15 mouse cellular contexts compared by ENCODE assay signal in genomic region chr14:14631750-14632149, GRCm38 (mm10).
DNase-seq lines count a peak whose midpoint lies in the region; ATAC-seq and TF ChIP-seq lines count a peak whose summit lies in the region.
"Had no signal": no experiment of that assay in that cellular context is flagged by ENCODE, and none has a peak within 500 bp of the region (broad histone marks: within the 10 kb centered on the region; RNA-seq: fewer than 3 reads in every experiment).

No protein-coding gene starts in this region.

- peaks cover 7% of the 10 kb centered on the region; the same call in 1 of the 2 replicates for H3K27me3 ChIP-seq in forebrain, embryonic 10.5 days (ENCODE audit: poor library complexity, severe bottlenecking)
- no peaks in the 10 kb centered on the region for H3K27me3 ChIP-seq in forebrain, embryonic 14.5 days (replicated peaks; ENCODE audit: control insufficient read depth, insufficient read depth, low read length)
- H3K27me3 ChIP-seq in neural tube, embryonic 15.5 days (replicated peaks): 0 out of 2 replicates have a peak, but pooled peaks cover 5% of the 10 kb centered on the region
- H3K27me3 ChIP-seq in liver, embryonic 11.5 days (replicated peaks; ENCODE audit: control insufficient read depth, insufficient read depth, low read length): no peaks in the 10 kb centered on the region
- H3K27me3 ChIP-seq in cerebellum, adult 2 months (ENCODE audit: control insufficient read depth, insufficient read depth, low read length): no peaks in the 10 kb centered on the region; the same call in 1 of the 2 replicates
- H3K27me3 ChIP-seq: embryonic facial prominence, embryonic 13.5 days; forebrain, embryonic 15.5 days; kidney, embryonic 15.5 days; liver, embryonic 15.5 days had no signal

- H3K27ac ChIP-seq in forebrain, embryonic 10.5 days: 0 out of 2 replicates have a peak overlapping the region, but pooled peaks have one; percentile 30
- H3K27ac ChIP-seq in forebrain, embryonic 14.5 days (ENCODE audit: low read depth, low read length): no peak overlapping the region
- H3K27ac ChIP-seq in neural tube, embryonic 15.5 days (replicated peaks): no peak overlapping the region
- H3K27ac ChIP-seq in liver, embryonic 11.5 days (ENCODE audit: low read depth, low read length): no peak overlapping the region
- H3K27ac ChIP-seq in cerebellum, adult 2 months (ENCODE audit: insufficient read depth, low read length): no peak overlapping the region
- H3K27ac ChIP-seq: embryonic facial prominence, embryonic 13.5 days; forebrain, embryonic 15.5 days; kidney, embryonic 15.5 days; liver, embryonic 15.5 days; neural tube, embryonic 13.5 days had no signal

- H3K4me1 ChIP-seq in forebrain, embryonic 10.5 days: peaks cover 25% of the 10 kb centered on the region
- peaks cover 5% of the 10 kb centered on the region; the same call in 1 of the 2 replicates for H3K4me1 ChIP-seq in forebrain, embryonic 14.5 days (ENCODE audit: control insufficient read depth, insufficient read depth, low read length)
- H3K4me1 ChIP-seq in neural tube, embryonic 15.5 days: peaks cover 14% of the 10 kb centered on the region
- no peaks in the 10 kb centered on the region; the same call in 1 of the 2 replicates for H3K4me1 ChIP-seq in liver, embryonic 11.5 days (replicated peaks; ENCODE audit: control insufficient read depth, insufficient read depth, low read length)
- H3K4me1 ChIP-seq in cerebellum, adult 2 months (ENCODE audit: control insufficient read depth, insufficient read depth, low read length): no peaks in the 10 kb centered on the region

- DNase-seq in forebrain, embryonic 10.5 days (ENCODE audit: extremely low spot score, low spot score): no peak
- DNase-seq in forebrain, embryonic 14.5 days (ENCODE audit: low spot score): no peak
- DNase-seq in neural tube, embryonic 10.5 days (ENCODE audit: extremely low spot score, low spot score): no peak
- no peak for DNase-seq in liver, embryonic 11.5 days (ENCODE audit: low spot score)
- no peak for DNase-seq in lung, adult 18-20 months
- DNase-seq in kidney, postnatal 4 days: no peak
- no peak for DNase-seq in cerebellum, adult 2 months
- DNase-seq: cerebellum, adult 8-10 months had no signal

- H3K36me3 ChIP-seq in forebrain, embryonic 10.5 days (replicated peaks): no peaks in the 10 kb centered on the region
- no peaks in the 10 kb centered on the region for H3K36me3 ChIP-seq in forebrain, embryonic 14.5 days (ENCODE audit: control insufficient read depth, insufficient read depth, low read length)
- no peaks in the 10 kb centered on the region for H3K36me3 ChIP-seq in neural tube, embryonic 15.5 days
- H3K36me3 ChIP-seq in liver, embryonic 11.5 days (ENCODE audit: control insufficient read depth, insufficient read depth, low read length): no peaks in the 10 kb centered on the region
- H3K36me3 ChIP-seq: embryonic facial prominence, embryonic 13.5 days; forebrain, embryonic 15.5 days; G1E; kidney, embryonic 15.5 days; liver, embryonic 15.5 days; neural tube, embryonic 13.5 days had no signal

- no peak for TF ChIP-seq CTCF in cerebellum, adult 2 months (IDR thresholded peaks at IDR 0.05; ENCODE audit: borderline replicate concordance, insufficient read depth, low read depth, low read length)

- ATAC-seq in forebrain, embryonic 14.5 days: no peak
- ATAC-seq in neural tube, embryonic 15.5 days (ENCODE audit: low FRiP score): no peak
- peak; percentile 65 for ATAC-seq in liver, embryonic 11.5 days (replicated peaks; ENCODE audit: low FRiP score)

- no peak for TF ChIP-seq POLR2A in cerebellum, adult 2 months (IDR thresholded peaks at IDR 0.05; ENCODE audit: borderline replicate concordance, insufficient read depth, low read length)

- H3K9me3 ChIP-seq in forebrain, embryonic 10.5 days: no peaks in the 10 kb centered on the region
- H3K9me3 ChIP-seq in forebrain, embryonic 14.5 days (replicated peaks; ENCODE audit: control insufficient read depth, low read length): no peaks in the 10 kb centered on the region
- no peaks in the 10 kb centered on the region for H3K9me3 ChIP-seq in neural tube, embryonic 15.5 days (replicated peaks)
- H3K9me3 ChIP-seq in liver, embryonic 11.5 days (ENCODE audit: control insufficient read depth, low read length): no peaks in the 10 kb centered on the region
- H3K9me3 ChIP-seq: embryonic facial prominence, embryonic 13.5 days; forebrain, embryonic 15.5 days; G1E; kidney, embryonic 15.5 days; liver, embryonic 15.5 days; neural tube, embryonic 13.5 days had no signal

- WGBS in forebrain, embryonic 10.5 days: 48% methylated on average over 6 of the region's 6 CpGs
- WGBS in forebrain, embryonic 14.5 days: 46% methylated on average over 6 of the region's 6 CpGs
- WGBS in neural tube, embryonic 15.5 days: 42% methylated on average over 6 of the region's 6 CpGs
- WGBS in liver, embryonic 11.5 days: 30% methylated on average over 6 of the region's 6 CpGs
- 71% methylated on average over 6 of the region's 6 CpGs for WGBS in cerebellum, adult 2 months

- no peak overlapping the region for H3K4me3 ChIP-seq in forebrain, embryonic 10.5 days
- no peak overlapping the region for H3K4me3 ChIP-seq in forebrain, embryonic 14.5 days (ENCODE audit: low read depth, low read length)
- no peak overlapping the region for H3K4me3 ChIP-seq in neural tube, embryonic 15.5 days (replicated peaks)
- no peak overlapping the region for H3K4me3 ChIP-seq in liver, embryonic 11.5 days (ENCODE audit: low read depth, low read length)
- H3K4me3 ChIP-seq in cerebellum, adult 2 months (replicated peaks; ENCODE audit: insufficient read depth, low read depth, low read length): no peak overlapping the region

- no peak overlapping the region for H3K4me2 ChIP-seq in forebrain, embryonic 14.5 days (ENCODE audit: low read length)
- 0 out of 2 replicates have a peak overlapping the region, but pooled peaks have one; percentile 58 for H3K4me2 ChIP-seq in neural tube, embryonic 15.5 days
- peak overlapping the region; percentile 71 for H3K4me2 ChIP-seq in liver, embryonic 11.5 days

- H3K9ac ChIP-seq in forebrain, embryonic 14.5 days (ENCODE audit: low read length): no peak overlapping the region
- no peak overlapping the region for H3K9ac ChIP-seq in neural tube, embryonic 15.5 days (replicated peaks)
- no peak overlapping the region for H3K9ac ChIP-seq in liver, embryonic 11.5 days (ENCODE audit: low read depth, low read length)
- H3K9ac ChIP-seq: forebrain, embryonic 15.5 days; kidney, embryonic 15.5 days had no signal
